Mouse (Mus musculus): ENCODE measurements at regions not wholly inside any gene's neighbourhood (a gene's known extent, or its start where the extent isn't known, plus 50 kb on each side); places are given as distances from the start of the nearest gene placed in this dataset.

DNA sequence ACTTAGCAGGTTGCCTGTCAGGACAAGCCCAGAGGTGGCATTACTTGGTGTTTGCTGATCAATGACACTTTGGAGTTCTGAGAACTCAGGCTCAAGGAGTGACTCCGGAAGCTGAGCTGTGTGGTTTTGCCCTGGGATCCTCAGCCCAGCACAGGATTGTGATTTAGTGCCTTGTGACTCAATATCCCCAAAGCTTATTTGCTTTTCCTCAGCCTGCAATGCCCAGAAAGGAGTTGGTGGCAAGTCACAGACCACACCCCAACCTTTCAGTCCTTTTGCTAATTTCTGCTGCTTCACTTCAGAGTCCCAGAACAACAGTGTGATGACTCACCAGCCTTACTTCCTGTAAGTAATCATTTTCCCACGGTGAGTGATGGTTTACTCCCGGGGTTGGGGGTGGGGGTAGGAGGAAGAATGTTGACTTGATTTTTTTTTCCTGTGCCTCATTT lies 198.5 kb upstream of the Marcks start:
- Histone ChIP-seq H3K27ac (replicated peaks) (0 out of 2 replicates have a peak overlapping the region, but pooled peaks have one; percentile 44), H3K36me3 (no peaks in the 10 kb centered on the region), H3K27me3 (no peaks in the 10 kb centered on the region), H3K4me2 (replicated peaks) (no peak overlapping the region), H3K4me3 (replicated peaks) (no peak overlapping the region), H3K9ac (no peak overlapping the region), H3K4me1 (no peaks in the 10 kb centered on the region), H3K9me3 (replicated peaks) (no peaks in the 10 kb centered on the region)
- no peak for ATAC-seq (ENCODE audit: insufficient number of reproducible peaks, low FRiP score, low TSS enrichment, low read depth)
- 29% methylated on average over 3 of the region's 3 CpGs for WGBS

DNA sequence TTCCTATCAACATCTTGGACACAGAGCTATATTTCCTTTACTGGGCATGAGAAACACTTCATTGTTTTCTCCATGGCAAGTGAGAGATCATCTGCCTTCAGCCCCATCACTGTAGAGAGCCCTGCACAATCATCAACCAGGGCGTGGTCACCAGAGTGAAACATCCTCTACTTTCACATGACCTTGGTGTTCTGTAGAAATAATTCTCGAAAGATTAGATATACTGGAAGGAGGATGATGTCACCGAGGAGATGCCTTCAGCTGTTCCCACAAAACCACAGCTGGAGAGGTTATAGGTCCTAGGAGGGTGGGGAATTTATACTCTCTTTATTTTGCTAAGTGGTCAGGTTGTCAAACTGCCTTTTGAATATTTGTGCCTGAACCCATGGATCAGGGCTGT lies 196.4 kb upstream of the Marcks start:
- Histone ChIP-seq H3K4me2 (replicated peaks) (no peak overlapping the region), H3K9ac (no peak overlapping the region), H3K9me3 (replicated peaks) (no peaks in the 10 kb centered on the region), H3K27me3 (no peaks in the 10 kb centered on the region), H3K27ac (replicated peaks) (no peak overlapping the region), H3K4me3 (replicated peaks) (no peak overlapping the region), H3K4me1 (no peaks in the 10 kb centered on the region), H3K36me3 (no peaks in the 10 kb centered on the region)
- WGBS: 71% methylated on average over 3 of the region's 3 CpGs
- ATAC-seq (ENCODE audit: insufficient number of reproducible peaks, low FRiP score, low TSS enrichment, low read depth): no peak

- Histone ChIP-seq H3K4me2 (replicated peaks) (no peak overlapping the region), H3K27ac (replicated peaks) (no peak overlapping the region), H3K4me3 (replicated peaks) (no peak overlapping the region), H3K9me3 (replicated peaks) (no peaks in the 10 kb centered on the region), H3K9ac (no peak overlapping the region), H3K36me3 (no peaks in the 10 kb centered on the region), H3K27me3 (no peaks in the 10 kb centered on the region), H3K4me1 (0 out of 2 replicates have a peak, but pooled peaks cover 5% of the 10 kb centered on the region)
- 70% methylated on average over 3 of the region's 3 CpGs for WGBS
- no peak for ATAC-seq (ENCODE audit: insufficient number of reproducible peaks, low FRiP score, low TSS enrichment, low read depth)
These were observed 187.4 kb upstream of the Marcks start for GRCm38 (mm10) chr10:37326168-37326534.

GRCm38 (mm10) chr10:37325514-37326167 lies 186.9 kb upstream of the Marcks start:
- WGBS: 67% methylated on average over 6 of the region's 6 CpGs
- H3K4me2 ChIP-seq (replicated peaks): no peak overlapping the region
- no peaks in the 10 kb centered on the region for H3K27me3 ChIP-seq
- no peak overlapping the region for H3K27ac ChIP-seq (replicated peaks)
- ATAC-seq (ENCODE audit: insufficient number of reproducible peaks, low FRiP score, low TSS enrichment, low read depth): no peak
- 0 out of 2 replicates have a peak, but pooled peaks cover 5% of the 10 kb centered on the region for H3K4me1 ChIP-seq
- H3K9me3 ChIP-seq (replicated peaks): no peaks in the 10 kb centered on the region
- no peak overlapping the region for H3K4me3 ChIP-seq (replicated peaks)
- H3K9ac ChIP-seq: no peak overlapping the region
- no peaks in the 10 kb centered on the region for H3K36me3 ChIP-seq

DNA sequence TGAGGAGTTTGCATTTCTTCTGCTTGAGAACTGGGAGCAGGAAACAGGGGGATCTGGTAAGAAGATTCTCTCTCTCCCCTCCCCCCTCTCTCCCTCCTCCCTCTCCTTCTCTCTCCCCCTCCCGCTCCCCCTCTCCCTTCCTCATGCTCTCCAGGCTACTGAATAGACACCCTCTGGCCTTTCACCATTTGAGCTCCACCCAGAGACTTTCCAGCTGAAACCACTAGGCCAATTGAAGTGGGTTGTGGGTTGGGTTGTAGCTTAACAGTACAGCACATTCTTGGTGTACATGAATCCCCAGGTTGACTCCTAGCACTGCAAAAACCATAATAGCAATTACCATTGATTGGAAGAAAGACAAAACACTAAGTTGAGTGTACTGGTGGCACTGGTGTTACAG lies 185.0 kb upstream of the Marcks start:
- WGBS: 45% methylated on average over 1 of the region's 1 CpGs
- Histone ChIP-seq H3K27me3 (no peaks in the 10 kb centered on the region), H3K9me3 (replicated peaks) (no peaks in the 10 kb centered on the region), H3K27ac (replicated peaks) (peak overlapping the region; percentile 18; the same call in 1 of the 2 replicates), H3K4me1 (0 out of 2 replicates have a peak, but pooled peaks cover 5% of the 10 kb centered on the region), H3K4me2 (replicated peaks) (no peak overlapping the region), H3K36me3 (no peaks in the 10 kb centered on the region), H3K4me3 (replicated peaks) (no peak overlapping the region), H3K9ac (no peak overlapping the region)
- ATAC-seq (ENCODE audit: insufficient number of reproducible peaks, low FRiP score, low TSS enrichment, low read depth): no peak; the same call in 1 of the 2 replicates

GRCm38 (mm10) chr10:37322809-37323208 lies 184.1 kb upstream of the Marcks start:
- Histone ChIP-seq H3K27ac (replicated peaks) (no peak overlapping the region), H3K9me3 (replicated peaks) (no peaks in the 10 kb centered on the region), H3K4me2 (replicated peaks) (no peak overlapping the region), H3K4me3 (replicated peaks) (no peak overlapping the region), H3K36me3 (no peaks in the 10 kb centered on the region), H3K4me1 (0 out of 2 replicates have a peak, but pooled peaks cover 5% of the 10 kb centered on the region), H3K27me3 (no peaks in the 10 kb centered on the region), H3K9ac (no peak overlapping the region)
- 64% methylated on average over 1 of the region's 1 CpGs for WGBS
- no peak for ATAC-seq (ENCODE audit: insufficient number of reproducible peaks, low FRiP score, low TSS enrichment, low read depth)

- ATAC-seq (ENCODE audit: insufficient number of reproducible peaks, low FRiP score, low TSS enrichment, low read depth): no peak
- no peak overlapping the region for H3K4me2 ChIP-seq (replicated peaks)
- H3K27me3 ChIP-seq: no peaks in the 10 kb centered on the region
- WGBS: 96% methylated on average over 5 of the region's 5 CpGs
- H3K27ac ChIP-seq (replicated peaks): no peak overlapping the region
- H3K9me3 ChIP-seq (replicated peaks): no peaks in the 10 kb centered on the region
- H3K36me3 ChIP-seq: no peaks in the 10 kb centered on the region
- 0 out of 2 replicates have a peak, but pooled peaks cover 4% of the 10 kb centered on the region for H3K4me1 ChIP-seq
- H3K4me3 ChIP-seq (replicated peaks): no peak overlapping the region
- H3K9ac ChIP-seq: no peak overlapping the region
These were observed 183.6 kb upstream of the Marcks start for GRCm38 (mm10) chr10:37322310-37322709.

- ATAC-seq (ENCODE audit: insufficient number of reproducible peaks, low FRiP score, low TSS enrichment, low read depth): no peak
- Histone ChIP-seq H3K9ac (no peak overlapping the region), H3K27ac (replicated peaks) (no peak overlapping the region), H3K36me3 (no peaks in the 10 kb centered on the region), H3K27me3 (no peaks in the 10 kb centered on the region), H3K4me2 (replicated peaks) (no peak overlapping the region), H3K4me1 (no peaks in the 10 kb centered on the region), H3K4me3 (replicated peaks) (no peak overlapping the region), H3K9me3 (replicated peaks) (no peaks in the 10 kb centered on the region)
- WGBS: 83% methylated on average over 3 of the region's 3 CpGs
These were observed 182.5 kb upstream of the Marcks start for GRCm38 (mm10) chr10:37321171-37321570.

- no peak for ATAC-seq (ENCODE audit: insufficient number of reproducible peaks, low FRiP score, low TSS enrichment, low read depth)
These were observed 181.2 kb upstream of the Marcks start for GRCm38 (mm10) chr10:37319746-37320430.

GRCm38 (mm10) chr10:37316701-37317100 lies 178.0 kb upstream of the Marcks start:
- H3K27me3 ChIP-seq: no peaks in the 10 kb centered on the region
- no peak for ATAC-seq (ENCODE audit: insufficient number of reproducible peaks, low FRiP score, low TSS enrichment, low read depth)
- H3K4me3 ChIP-seq (replicated peaks): no peak overlapping the region
- peaks cover 6% of the 10 kb centered on the region; the same call in 1 of the 2 replicates for H3K4me1 ChIP-seq
- no peak overlapping the region for H3K27ac ChIP-seq (replicated peaks)
- no peak overlapping the region for H3K4me2 ChIP-seq (replicated peaks)
- no peaks in the 10 kb centered on the region for H3K36me3 ChIP-seq
- 92% methylated on average over 3 of the region's 3 CpGs for WGBS
- H3K9me3 ChIP-seq (replicated peaks): no peaks in the 10 kb centered on the region
- H3K9ac ChIP-seq: no peak overlapping the region

More at GRCm38 (mm10) chr10:37319746-37320430, 181.2 kb upstream of the Marcks start:
- Histone ChIP-seq H3K9ac (no peak overlapping the region), H3K4me3 (replicated peaks) (no peak overlapping the region), H3K36me3 (no peaks in the 10 kb centered on the region), H3K9me3 (replicated peaks) (no peaks in the 10 kb centered on the region), H3K27ac (replicated peaks) (no peak overlapping the region), H3K27me3 (no peaks in the 10 kb centered on the region), H3K4me2 (replicated peaks) (no peak overlapping the region), H3K4me1 (peaks cover 4% of the 10 kb centered on the region; the same call in 1 of the 2 replicates)
- 89% methylated on average over 8 of the region's 8 CpGs for WGBS

GRCm38 (mm10) chr10:37315804-37316203 lies 177.1 kb upstream of the Marcks start:
- Histone ChIP-seq H3K9me3 (replicated peaks) (no peaks in the 10 kb centered on the region), H3K4me3 (replicated peaks) (no peak overlapping the region), H3K27ac (replicated peaks) (no peak overlapping the region), H3K4me1 (peaks cover 6% of the 10 kb centered on the region; the same call in 1 of the 2 replicates), H3K27me3 (no peaks in the 10 kb centered on the region), H3K36me3 (no peaks in the 10 kb centered on the region), H3K4me2 (replicated peaks) (no peak overlapping the region), H3K9ac (no peak overlapping the region)
- 87% methylated on average over 1 of the region's 1 CpGs for WGBS
- ATAC-seq (ENCODE audit: insufficient number of reproducible peaks, low FRiP score, low TSS enrichment, low read depth): no peak
